19 mouse cellular contexts compared by ENCODE assay signal in genomic region chr7:129800461-129800867, GRCm38 (mm10).
DNase-seq lines count a peak whose midpoint lies in the region; ATAC-seq and TF ChIP-seq lines count a peak whose summit lies in the region.
"Had no signal": no experiment of that assay in that cellular context is flagged by ENCODE, and none has a peak within 500 bp of the region (broad histone marks: within the 10 kb centered on the region; RNA-seq: fewer than 3 reads in every experiment).

No protein-coding gene starts in this region.

- peak; percentile 10 for DNase-seq in liver, adult 2 months (ENCODE audit: extremely low read depth, low read depth, low spot score)
- peak; percentile 17 for DNase-seq in embryonic facial prominence, embryonic 10.5 days (ENCODE audit: low spot score)
- peak; percentile 62 for DNase-seq in thymus, postnatal 0 days (ENCODE audit: low spot score)
- DNase-seq in cerebellum, adult 8-10 months = no peak
- no peak for DNase-seq in left cerebral cortex, adult 2 months (ENCODE audit: extremely low spot score in 1 of 2, low spot score in 2 of 2)
- DNase-seq: cerebellum, postnatal 36 days; gastrocnemius, postnatal 25 days; heart, postnatal 36 days; right cerebral cortex, adult 18-20 months had no signal

- H3K36me3 ChIP-seq in liver, adult 2 months (ENCODE audit: control insufficient read depth, insufficient read depth, low read length) = no peaks in the 10 kb centered on the region
- no peaks in the 10 kb centered on the region for H3K36me3 ChIP-seq in liver, embryonic 12.5 days
- no peaks in the 10 kb centered on the region for H3K36me3 ChIP-seq in embryonic facial prominence, embryonic 10.5 days (replicated peaks)
- H3K36me3 ChIP-seq in intestine, embryonic 15.5 days = no peaks in the 10 kb centered on the region
- H3K36me3 ChIP-seq in hindbrain, embryonic 12.5 days = no peaks in the 10 kb centered on the region
- H3K36me3 ChIP-seq: forebrain, embryonic 10.5 days; heart, embryonic 10.5 days; limb, embryonic 15.5 days; midbrain, embryonic 13.5 days had no signal

- no peaks in the 10 kb centered on the region for H3K4me1 ChIP-seq in liver, adult 2 months (ENCODE audit: control insufficient read depth, insufficient read depth, low read length)
- no peaks in the 10 kb centered on the region for H3K4me1 ChIP-seq in liver, embryonic 12.5 days
- peaks cover 27% of the 10 kb centered on the region for H3K4me1 ChIP-seq in embryonic facial prominence, embryonic 10.5 days
- peaks cover 24% of the 10 kb centered on the region; the same call in 1 of the 2 replicates for H3K4me1 ChIP-seq in intestine, embryonic 15.5 days (replicated peaks)
- peaks cover 20% of the 10 kb centered on the region for H3K4me1 ChIP-seq in hindbrain, embryonic 12.5 days

- TF ChIP-seq CTCF in liver, adult 2 months (IDR thresholded peaks at IDR 0.05; ENCODE audit: low read depth, low read length) = no peak
- no peak for TF ChIP-seq CTCF in left cerebral cortex, adult 2 months (IDR thresholded peaks at IDR 0.05)

- ATAC-seq in liver, embryonic 12.5 days = no peak
- peak; percentile 87 for ATAC-seq in intestine, embryonic 15.5 days
- ATAC-seq in hindbrain, embryonic 12.5 days (ENCODE audit: low FRiP score) = no peak
- ATAC-seq: activated CD4-positive, CD25-positive, alpha-beta regulatory T cell, adult 4 months had no signal

- H3K9ac ChIP-seq in liver, adult 2 months (ENCODE audit: low read depth, low read length) = no peak overlapping the region
- H3K9ac ChIP-seq in liver, embryonic 12.5 days = no peak overlapping the region
- no peak overlapping the region for H3K9ac ChIP-seq in intestine, embryonic 15.5 days
- no peak overlapping the region for H3K9ac ChIP-seq in hindbrain, embryonic 12.5 days
- H3K9ac ChIP-seq: limb, embryonic 15.5 days; midbrain, embryonic 13.5 days had no signal

- H3K9me3 ChIP-seq in liver, embryonic 12.5 days (replicated peaks) = no peaks in the 10 kb centered on the region
- H3K9me3 ChIP-seq in embryonic facial prominence, embryonic 10.5 days = no peaks in the 10 kb centered on the region
- H3K9me3 ChIP-seq in intestine, embryonic 15.5 days = no peaks in the 10 kb centered on the region
- no peaks in the 10 kb centered on the region for H3K9me3 ChIP-seq in hindbrain, embryonic 12.5 days (replicated peaks)
- H3K9me3 ChIP-seq: forebrain, embryonic 10.5 days; heart, embryonic 10.5 days; limb, embryonic 15.5 days; midbrain, embryonic 13.5 days had no signal

- WGBS in liver, adult 2 months = 65% methylated on average over 6 of the region's 6 CpGs
- whole genome bisulfite sequencing in liver, embryonic 12.5 days (ENCODE audit: insufficient replicate concordance) = 39% methylated on average over 6 of the region's 6 CpGs
- WGBS in embryonic facial prominence, embryonic 10.5 days = 63% methylated on average over 6 of the region's 6 CpGs
- 36% methylated on average over 6 of the region's 6 CpGs for WGBS in intestine, embryonic 15.5 days
- whole genome bisulfite sequencing in hindbrain, embryonic 12.5 days = 69% methylated on average over 6 of the region's 6 CpGs

- intact Hi-C loops in left cerebral cortex, adult 2 months (cut with DNase I) = no loop called here

- no peak overlapping the region for H3K4me2 ChIP-seq in liver, embryonic 12.5 days
- no peak overlapping the region for H3K4me2 ChIP-seq in intestine, embryonic 15.5 days (replicated peaks)
- H3K4me2 ChIP-seq in hindbrain, embryonic 12.5 days (replicated peaks) = no peak overlapping the region
- H3K4me2 ChIP-seq: limb, embryonic 15.5 days; midbrain, embryonic 13.5 days had no signal

- no peak overlapping the region for H3K27ac ChIP-seq in liver, adult 2 months (replicated peaks; ENCODE audit: insufficient read depth, low read depth, low read length)
- no peak overlapping the region for H3K27ac ChIP-seq in liver, embryonic 12.5 days
- H3K27ac ChIP-seq in embryonic facial prominence, embryonic 10.5 days (replicated peaks) = no peak overlapping the region
- no peak overlapping the region for H3K27ac ChIP-seq in intestine, embryonic 15.5 days
- no peak overlapping the region for H3K27ac ChIP-seq in hindbrain, embryonic 12.5 days
- H3K27ac ChIP-seq in left cerebral cortex, adult 2 months = no peak overlapping the region
- H3K27ac ChIP-seq: heart, embryonic 10.5 days; hindbrain, postnatal 0 days; midbrain, embryonic 13.5 days had no signal

- H3K27me3 ChIP-seq in liver, adult 2 months (ENCODE audit: control insufficient read depth, insufficient read depth, low read length) = 0 out of 2 replicates have a peak, but pooled peaks cover 2% of the 10 kb centered on the region
- H3K27me3 ChIP-seq in liver, embryonic 12.5 days (replicated peaks) = no peaks in the 10 kb centered on the region; the same call in 1 of the 2 replicates
- H3K27me3 ChIP-seq in embryonic facial prominence, embryonic 10.5 days (replicated peaks; ENCODE audit: low read depth, poor library complexity, severe bottlenecking) = no peaks in the 10 kb centered on the region
- H3K27me3 ChIP-seq in intestine, embryonic 15.5 days (replicated peaks) = no peaks in the 10 kb centered on the region
- H3K27me3 ChIP-seq in hindbrain, embryonic 12.5 days = peaks cover 8% of the 10 kb centered on the region
- H3K27me3 ChIP-seq: limb, embryonic 15.5 days had no signal

- no peak for TF ChIP-seq POLR2A in liver, adult 2 months (IDR thresholded peaks at IDR 0.05; ENCODE audit: extremely low read depth, insufficient read depth, low read length)

- no peaks in the 10 kb centered on the region for H3K79me2 ChIP-seq in liver, adult 2 months (ENCODE audit: control insufficient read depth, insufficient read depth, low read length)

- no peak overlapping the region for H3K4me3 ChIP-seq in liver, adult 2 months (ENCODE audit: insufficient read depth, low read depth, low read length)
- H3K4me3 ChIP-seq in liver, embryonic 12.5 days = no peak overlapping the region
- no peak overlapping the region for H3K4me3 ChIP-seq in embryonic facial prominence, embryonic 10.5 days
- no peak overlapping the region for H3K4me3 ChIP-seq in intestine, embryonic 15.5 days (replicated peaks)
- no peak overlapping the region for H3K4me3 ChIP-seq in hindbrain, embryonic 12.5 days
- H3K4me3 ChIP-seq in left cerebral cortex, adult 2 months = no peak overlapping the region
- H3K4me3 ChIP-seq: forebrain, embryonic 10.5 days; heart, embryonic 10.5 days; layer of hippocampus, adult 2 months; limb, embryonic 15.5 days; midbrain, embryonic 13.5 days had no signal

Comparison
In these comparisons a context has a peak if more than half of its experiments do, and no peak if none do; other contexts are left out.
1. DNase-seq: peak in liver, adult 2 months (single experiment), embryonic facial prominence, embryonic 10.5 days (single experiment) and thymus, postnatal 0 days (single experiment); none in cerebellum, adult 8-10 months (single experiment) and left cerebral cortex, adult 2 months (0 of 2).